In the genomic region with DNA sequence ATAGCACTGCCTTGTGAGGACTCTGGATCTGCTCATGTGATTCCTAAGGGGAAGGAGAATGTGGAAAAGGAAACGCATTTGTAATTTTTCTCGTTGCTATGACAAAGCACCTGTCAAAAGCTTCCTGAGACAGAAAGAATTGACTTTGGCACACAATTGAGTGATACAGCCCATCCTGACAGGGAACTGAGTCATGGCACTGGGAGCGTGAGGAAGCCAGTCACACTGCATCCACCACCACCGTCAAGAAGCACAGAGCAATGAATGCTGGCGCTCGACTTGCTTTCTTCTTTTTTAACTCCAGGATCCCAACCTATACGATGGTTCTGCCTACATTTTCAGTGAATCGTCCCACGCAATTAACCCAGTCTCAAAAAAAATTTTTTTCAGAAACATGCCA, we compare ENCODE assay signal across 25 mouse cellular contexts.
"Had no signal": no experiment of that assay in that cellular context is flagged by ENCODE, and none has a peak within 500 bp of the region (broad histone marks: within the 10 kb centered on the region; RNA-seq: fewer than 3 reads in every experiment).

No protein-coding gene starts in this region.

- H3K4me3 ChIP-seq: heart, adult 2 months; heart, embryonic 13.5 days; heart, embryonic 15.5 days; hindbrain, embryonic 13.5 days; hindbrain, embryonic 15.5 days; kidney, embryonic 15.5 days; limb, embryonic 13.5 days; limb, embryonic 15.5 days; liver, embryonic 12.5 days had no signal

- H3K4me2 ChIP-seq: heart, embryonic 11.5 days; heart, embryonic 13.5 days; heart, embryonic 15.5 days; hindbrain, embryonic 13.5 days; hindbrain, embryonic 15.5 days; kidney, embryonic 15.5 days; limb, embryonic 13.5 days; limb, embryonic 15.5 days; liver, embryonic 12.5 days had no signal

- DNase-seq: gastrocnemius, postnatal 14 days; gastrocnemius, postnatal 36 days; heart, adult 2 months; heart, postnatal 14 days; heart, postnatal 36 days; kidney, adult 11 months; kidney, adult 2 months; kidney, adult 9 months; kidney, postnatal 14 days; kidney, postnatal 36 days; layer of hippocampus, adult 9-11 months; layer of hippocampus, postnatal 36 days; left cerebral cortex, postnatal 4 days had no signal

- H3K9ac ChIP-seq: heart, embryonic 13.5 days; heart, embryonic 15.5 days; hindbrain, embryonic 13.5 days; hindbrain, embryonic 15.5 days; kidney, embryonic 15.5 days; limb, embryonic 13.5 days; limb, embryonic 15.5 days; liver, embryonic 12.5 days had no signal

- H3K36me3 ChIP-seq: heart, embryonic 13.5 days; heart, embryonic 15.5 days; hindbrain, embryonic 13.5 days; hindbrain, embryonic 15.5 days; kidney, embryonic 15.5 days; limb, embryonic 13.5 days; limb, embryonic 15.5 days; liver, embryonic 12.5 days had no signal

- ATAC-seq: hindbrain, postnatal 0 days; intestine, embryonic 16.5 days; liver, embryonic 12.5 days had no signal

- H3K4me1 ChIP-seq: heart, embryonic 13.5 days; heart, embryonic 15.5 days; hindbrain, embryonic 13.5 days; hindbrain, embryonic 15.5 days; kidney, embryonic 15.5 days; limb, embryonic 13.5 days; limb, embryonic 15.5 days; liver, embryonic 12.5 days had no signal

- H3K27ac ChIP-seq: heart, adult 2 months; heart, embryonic 13.5 days; heart, embryonic 15.5 days; hindbrain, embryonic 13.5 days; hindbrain, embryonic 15.5 days; hindbrain, postnatal 0 days; kidney, embryonic 15.5 days; kidney, postnatal 0 days; limb, embryonic 13.5 days; limb, embryonic 15.5 days; liver, embryonic 12.5 days had no signal

- H3K9me3 ChIP-seq: heart, embryonic 13.5 days; heart, embryonic 15.5 days; hindbrain, embryonic 13.5 days; hindbrain, embryonic 15.5 days; limb, embryonic 13.5 days; limb, embryonic 15.5 days; liver, embryonic 12.5 days had no signal

- H3K27me3 ChIP-seq: heart, embryonic 13.5 days; heart, embryonic 15.5 days; hindbrain, embryonic 13.5 days; hindbrain, embryonic 15.5 days; kidney, embryonic 15.5 days; limb, embryonic 13.5 days; limb, embryonic 15.5 days; liver, embryonic 12.5 days had no signal
